Comparison of ENCODE assay signal across 14 mouse cellular contexts in the genomic region with DNA sequence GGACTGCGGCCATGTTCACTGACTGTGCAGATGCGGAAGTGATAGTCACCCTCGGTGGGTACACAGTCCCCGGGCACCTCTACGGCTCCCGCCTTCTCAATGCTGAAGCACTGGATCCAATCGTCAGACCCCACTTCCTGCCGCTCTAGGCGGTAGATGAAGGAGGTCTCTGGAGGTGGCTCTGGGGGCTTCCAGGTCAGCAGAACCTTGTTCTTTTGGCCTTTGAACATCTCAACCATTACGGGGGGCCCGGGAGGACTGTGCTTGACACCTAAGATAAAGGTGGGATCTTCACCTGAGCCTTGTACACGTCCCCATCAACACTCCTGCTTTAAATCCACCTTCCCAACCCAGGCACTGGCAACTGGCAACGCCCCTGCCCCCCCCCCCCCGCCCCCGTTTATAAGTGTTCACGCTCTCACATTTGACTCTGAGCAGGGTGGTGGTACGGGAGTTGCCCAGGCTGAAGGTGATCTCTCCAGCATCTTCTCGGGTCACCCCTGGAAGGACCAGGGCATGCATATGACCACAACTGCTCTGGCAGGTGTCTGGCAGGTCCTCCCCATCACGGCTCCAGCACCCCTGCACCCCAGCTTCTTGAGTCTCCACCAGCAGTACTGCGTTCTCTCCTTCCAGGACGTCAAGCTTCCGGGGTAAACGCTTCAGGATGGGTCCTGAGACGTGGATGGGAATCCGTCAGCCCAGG. TPM values are rescaled to one million over a fixed set of nuclear protein-coding genes. Genes with fewer than 3 reads are reported as not detected.
DNase-seq lines count a peak whose midpoint lies in the region; ATAC-seq and TF ChIP-seq lines count a peak whose summit lies in the region.
"Had no signal": no experiment of that assay in that cellular context is flagged by ENCODE, and none has a peak within 500 bp of the region (broad histone marks: within the 10 kb centered on the region; RNA-seq: fewer than 3 reads in every experiment).

No protein-coding gene starts in this region.

- H3K4me1 ChIP-seq in heart, embryonic 10.5 days, result peaks cover 55% of the 10 kb centered on the region
- peaks cover 27% of the 10 kb centered on the region for H3K4me1 ChIP-seq in intestine, embryonic 14.5 days (replicated peaks; ENCODE audit: control insufficient read depth, insufficient read depth, low read length)
- H3K4me1 ChIP-seq in intestine, postnatal 0 days (replicated peaks; ENCODE audit: control insufficient read depth, insufficient read depth, low read length), result no peaks in the 10 kb centered on the region; the same call in 1 of the 2 replicates
- H3K4me1 ChIP-seq in ES-E14 (ENCODE audit: control insufficient read depth in 2 of 2, insufficient read depth in 2 of 2, low read length in 2 of 2, poor library complexity in 1 of 2), result peaks cover 5 to 22% of the 10 kb centered on the region in 2 experiments; a peak in 3 of 4 replicates
- peaks cover 39% of the 10 kb centered on the region for H3K4me1 ChIP-seq in limb, embryonic 13.5 days

- H3K27ac ChIP-seq in heart, embryonic 10.5 days, result no peak overlapping the region
- no peak overlapping the region for H3K27ac ChIP-seq in intestine, embryonic 14.5 days (ENCODE audit: low read depth)
- H3K27ac ChIP-seq in intestine, postnatal 0 days (ENCODE audit: low read depth, low read length), result no peak overlapping the region
- H3K27ac ChIP-seq in ES-E14 (ENCODE audit: insufficient read depth, low read depth, low read length, poor library complexity, severe bottlenecking), result no peak overlapping the region
- no peak overlapping the region for H3K27ac ChIP-seq in limb, embryonic 13.5 days
- H3K27ac ChIP-seq in gastrocnemius, adult 2 months, result no peak overlapping the region
- H3K27ac ChIP-seq: hindbrain, embryonic 15.5 days; neural tube, embryonic 13.5 days had no signal

- intact Hi-C loops in heart, postnatal 36 days (cut with DNase I), result no loop called here
- intact Hi-C loops in gastrocnemius, adult 2 months (cut with DNase I), result no loop called here

- 78% methylated on average over 25 of the region's 25 CpGs for WGBS in heart, embryonic 10.5 days
- WGBS in intestine, embryonic 14.5 days, result 83% methylated on average over 25 of the region's 25 CpGs
- 90% methylated on average over 25 of the region's 25 CpGs for whole genome bisulfite sequencing in intestine, postnatal 0 days
- WGBS in limb, embryonic 13.5 days, result 85% methylated on average over 25 of the region's 25 CpGs

- peaks cover 59% of the 10 kb centered on the region for H3K36me3 ChIP-seq in heart, embryonic 10.5 days
- peaks cover 66% of the 10 kb centered on the region for H3K36me3 ChIP-seq in intestine, embryonic 14.5 days (ENCODE audit: control insufficient read depth, insufficient read depth, low read length)
- H3K36me3 ChIP-seq in intestine, postnatal 0 days (ENCODE audit: control insufficient read depth, insufficient read depth), result peaks cover 43% of the 10 kb centered on the region; the same call in 1 of the 2 replicates
- H3K36me3 ChIP-seq in ES-E14 (ENCODE audit: control insufficient read depth, insufficient read depth, low read length, poor library complexity, severe bottlenecking), result peaks cover 5% of the 10 kb centered on the region; the same call in 1 of the 2 replicates
- peaks cover 61% of the 10 kb centered on the region for H3K36me3 ChIP-seq in limb, embryonic 13.5 days

- H3K9ac ChIP-seq in intestine, embryonic 14.5 days (ENCODE audit: low read length), result no peak overlapping the region
- H3K9ac ChIP-seq in intestine, postnatal 0 days (ENCODE audit: low read depth, low read length), result no peak overlapping the region
- H3K9ac ChIP-seq in ES-E14 (ENCODE audit: insufficient read depth, low read depth, low read length, poor library complexity, severe bottlenecking), result peak overlapping the region; percentile 51; the same call in 1 of the 2 replicates
- H3K9ac ChIP-seq in limb, embryonic 13.5 days, result no peak overlapping the region; the same call in 1 of the 2 replicates
- H3K9ac ChIP-seq: hindbrain, embryonic 15.5 days; neural tube, embryonic 13.5 days had no signal

- H3K4me3 ChIP-seq in heart, embryonic 10.5 days, result peak overlapping the region; percentile 96
- no peak overlapping the region for H3K4me3 ChIP-seq in intestine, embryonic 14.5 days (ENCODE audit: low read depth, low read length)
- H3K4me3 ChIP-seq in intestine, postnatal 0 days (ENCODE audit: low read depth, low read length), result no peak overlapping the region
- H3K4me3 ChIP-seq in ES-E14 (ENCODE audit: insufficient read depth in 1 of 2, low read depth in 1 of 2, low read length in 2 of 2, poor library complexity in 1 of 2, severe bottlenecking in 1 of 2), result peak overlapping the region; percentile 23 to 53
- peak overlapping the region; percentile 94 for H3K4me3 ChIP-seq in limb, embryonic 13.5 days
- H3K4me3 ChIP-seq in gastrocnemius, adult 2 months, result no peak overlapping the region
- H3K4me3 ChIP-seq: hindbrain, embryonic 15.5 days; neural tube, embryonic 13.5 days had no signal

- DNase-seq in heart, embryonic 10.5 days (ENCODE audit: low spot score), result no peak
- DNase-seq in heart, postnatal 36 days, result no peak
- DNase-seq in intestine, embryonic 14.5 days (ENCODE audit: low spot score), result no peak
- DNase-seq in ES-E14 (ENCODE audit: low read depth, low spot score), result no peak
- no peak for DNase-seq in ovary, adult 18-20 months (ENCODE audit: low spot score)
- no peak for DNase-seq in gastrocnemius, adult 2 months
- DNase-seq: B cell, adult 2 months; kidney, postnatal 25 days; lung, postnatal 10 days; midbrain, embryonic 14.5 days had no signal

- no peak for ATAC-seq in intestine, embryonic 14.5 days (replicated peaks; ENCODE audit: low FRiP score, low TSS enrichment, low read depth)
- ATAC-seq in intestine, postnatal 0 days, result no peak
- no peak for ATAC-seq in limb, embryonic 13.5 days (ENCODE audit: low FRiP score, low read depth)

- in situ Hi-C loops in ES-E14 (cut with MboI; ENCODE audit: low sequenced_read_pairs in 2 of 2, unreplicated experiment in 2 of 2), result no loop called here

- H3K4me2 ChIP-seq in intestine, embryonic 14.5 days (ENCODE audit: low read length), result peak overlapping the region; percentile 91; the same call in 1 of the 2 replicates
- H3K4me2 ChIP-seq in intestine, postnatal 0 days (replicated peaks; ENCODE audit: low read depth), result no peak overlapping the region
- H3K4me2 ChIP-seq in limb, embryonic 13.5 days (replicated peaks), result peak overlapping the region; percentile 83
- H3K4me2 ChIP-seq: neural tube, embryonic 13.5 days had no signal

- no peaks in the 10 kb centered on the region for H3K9me3 ChIP-seq in heart, embryonic 10.5 days
- H3K9me3 ChIP-seq in intestine, embryonic 14.5 days (ENCODE audit: control insufficient read depth, low read length), result no peaks in the 10 kb centered on the region
- no peaks in the 10 kb centered on the region for H3K9me3 ChIP-seq in intestine, postnatal 0 days (ENCODE audit: control insufficient read depth)
- H3K9me3 ChIP-seq in ES-E14 (ENCODE audit: control insufficient read depth, insufficient read depth, low read depth, low read length), result no peaks in the 10 kb centered on the region
- H3K9me3 ChIP-seq in limb, embryonic 13.5 days, result no peaks in the 10 kb centered on the region
- H3K9me3 ChIP-seq: hindbrain, embryonic 15.5 days; neural tube, embryonic 13.5 days had no signal

- no peak for TF ChIP-seq CTCF in intestine, postnatal 0 days (IDR thresholded peaks at IDR 0.05; ENCODE audit: low read depth)
- no peak for TF ChIP-seq CTCF in gastrocnemius, adult 2 months (IDR thresholded peaks at IDR 0.05)

- H3K27me3 ChIP-seq in heart, embryonic 10.5 days (ENCODE audit: insufficient read depth, poor library complexity, severe bottlenecking), result no peaks in the 10 kb centered on the region
- H3K27me3 ChIP-seq in intestine, embryonic 14.5 days (replicated peaks; ENCODE audit: control insufficient read depth, insufficient read depth, low read length), result no peaks in the 10 kb centered on the region
- H3K27me3 ChIP-seq in intestine, postnatal 0 days (replicated peaks; ENCODE audit: control insufficient read depth, insufficient read depth, low read length), result no peaks in the 10 kb centered on the region
- H3K27me3 ChIP-seq in limb, embryonic 13.5 days, result no peaks in the 10 kb centered on the region

RNA-seq across cellular contexts. Expression of a gene that starts 3.2 kb away (rescaled TPM):
- polyA plus RNA-seq in heart, embryonic 10.5 days (2016; fragmentation: Nextera tagmentation; extraction: Ambion mirVana), result 103 and 107 TPM in 2 replicates
- 100 to 1,000 TPM; 130 to 136 TPM for total RNA-seq in heart, postnatal 36 days (2021)
- 80.9 and 88.4 TPM in 2 replicates for polyA plus RNA-seq in intestine, embryonic 14.5 days (2014; fragmentation: Nextera tagmentation; extraction: Ambion mirVana)
- polyA plus RNA-seq in intestine, postnatal 0 days (2015; fragmentation: Nextera tagmentation; extraction: Ambion mirVana), result 17.1 and 17.6 TPM in 2 replicates
- 45.0 and 52.2 TPM in 2 replicates for total RNA-seq in ES-E14 (2012; rRNA removed)
- polyA plus RNA-seq in limb, embryonic 13.5 days (2015; fragmentation: Nextera tagmentation; extraction: Ambion mirVana), result 85.1 and 86.4 TPM in 2 replicates
- 10 to 100 TPM; 28.4 to 41.4 TPM for total RNA-seq in gastrocnemius, adult 2 months (2021)

RNA-seq across cellular contexts. Expression of a gene that starts 3.8 kb away (rescaled TPM):
- polyA plus RNA-seq in heart, embryonic 10.5 days (2016; fragmentation: Nextera tagmentation; extraction: Ambion mirVana), result 7.8 and 8.2 TPM in 2 replicates
- 1 to 10 TPM; 3.6 TPM for total RNA-seq in heart, postnatal 36 days (2021)
- 3.5 and 3.9 TPM in 2 replicates for polyA plus RNA-seq in intestine, embryonic 14.5 days (2014; fragmentation: Nextera tagmentation; extraction: Ambion mirVana)
- 3.2 and 3.3 TPM in 2 replicates for polyA plus RNA-seq in intestine, postnatal 0 days (2015; fragmentation: Nextera tagmentation; extraction: Ambion mirVana)
- 0.80 and 1.6 TPM in 2 replicates for total RNA-seq in ES-E14 (2012; rRNA removed)
- polyA plus RNA-seq in limb, embryonic 13.5 days (2015; fragmentation: Nextera tagmentation; extraction: Ambion mirVana), result 14.2 and 14.3 TPM in 2 replicates
- total RNA-seq in gastrocnemius, adult 2 months (2021), result 1 to 10 TPM; 1.3 to 2.2 TPM

RNA-seq across cellular contexts. Expression of a gene that starts 18.2 kb away (rescaled TPM):
- 20.2 and 22.3 TPM in 2 replicates for polyA plus RNA-seq in heart, embryonic 10.5 days (2016; fragmentation: Nextera tagmentation; extraction: Ambion mirVana)
- total RNA-seq in heart, postnatal 36 days (2021), result 10 to 100 TPM in 1 of 2 experiments, 1 to 10 TPM in 1; 9.2 to 14.1 TPM
- 16.3 and 18.7 TPM in 2 replicates for polyA plus RNA-seq in intestine, embryonic 14.5 days (2014; fragmentation: Nextera tagmentation; extraction: Ambion mirVana)
- 9.7 and 11.2 TPM in 2 replicates for polyA plus RNA-seq in intestine, postnatal 0 days (2015; fragmentation: Nextera tagmentation; extraction: Ambion mirVana)
- 26.8 and 41.8 TPM in 2 replicates for total RNA-seq in ES-E14 (2012; rRNA removed)
- polyA plus RNA-seq in limb, embryonic 13.5 days (2015; fragmentation: Nextera tagmentation; extraction: Ambion mirVana), result 23.4 and 25.5 TPM in 2 replicates
- total RNA-seq in gastrocnemius, adult 2 months (2021), result 1 to 10 TPM; 6.2 to 8.4 TPM

RNA-seq across cellular contexts. Expression of a gene that starts 23.8 kb away (rescaled TPM):
- 0.36 and 0.39 TPM in 2 replicates for polyA plus RNA-seq in heart, embryonic 10.5 days (2016; fragmentation: Nextera tagmentation; extraction: Ambion mirVana)
- total RNA-seq in heart, postnatal 36 days (2021), result under 1 TPM; 0.11 to 0.19 TPM
- 1.9 and 2.6 TPM in 2 replicates for polyA plus RNA-seq in intestine, embryonic 14.5 days (2014; fragmentation: Nextera tagmentation; extraction: Ambion mirVana)
- polyA plus RNA-seq in intestine, postnatal 0 days (2015; fragmentation: Nextera tagmentation; extraction: Ambion mirVana), result 1.3 and 1.6 TPM in 2 replicates
- 1.6 TPM in 2 replicates for total RNA-seq in ES-E14 (2012; rRNA removed)
- polyA plus RNA-seq in limb, embryonic 13.5 days (2015; fragmentation: Nextera tagmentation; extraction: Ambion mirVana), result 0.83 and 0.97 TPM in 2 replicates
- total RNA-seq in gastrocnemius, adult 2 months (2021), result not detected

RNA-seq across cellular contexts. Expression of a gene that starts 24.0 kb away (rescaled TPM):
- polyA plus RNA-seq in heart, embryonic 10.5 days (2016; fragmentation: Nextera tagmentation; extraction: Ambion mirVana), result 30.8 and 30.9 TPM in 2 replicates
- 10 to 100 TPM; 25.5 to 26.8 TPM for total RNA-seq in heart, postnatal 36 days (2021)
- 36.7 and 42.8 TPM in 2 replicates for polyA plus RNA-seq in intestine, embryonic 14.5 days (2014; fragmentation: Nextera tagmentation; extraction: Ambion mirVana)
- polyA plus RNA-seq in intestine, postnatal 0 days (2015; fragmentation: Nextera tagmentation; extraction: Ambion mirVana), result 21.8 and 22.3 TPM in 2 replicates
- 43.5 and 80.3 TPM in 2 replicates for total RNA-seq in ES-E14 (2012; rRNA removed)
- 37.5 and 37.7 TPM in 2 replicates for polyA plus RNA-seq in limb, embryonic 13.5 days (2015; fragmentation: Nextera tagmentation; extraction: Ambion mirVana)
- 1 to 10 TPM; 3.0 to 6.2 TPM for total RNA-seq in gastrocnemius, adult 2 months (2021)

Comparison
In these comparisons a context has a peak if more than half of its experiments do, and no peak if none do; other contexts are left out.
1. H3K4me3 ChIP-seq: peak in heart, embryonic 10.5 days (single experiment), ES-E14 (2 of 2) and limb, embryonic 13.5 days (single experiment); none in intestine, embryonic 14.5 days (single experiment), intestine, postnatal 0 days (single experiment) and gastrocnemius, adult 2 months (single experiment).